Mouse (Mus musculus) liver, embryonic 14.5 days (tissue): ENCODE measurements around the gene Rgs7bp. TPM values are rescaled to one million over a fixed set of nuclear protein-coding genes. Genes with fewer than 3 reads are reported as not detected.

ENCODE experiments used
- ATAC-seq: fragments of 200-750 bp; cut with Nextera tagmentation; 2 replicates; pipeline ENCODE4 v1.8.0; 2017; ENCODE audit warnings: moderate number of reproducible peaks, mild to moderate bottlenecking, moderate library complexity; ENCODE audit not compliant: insufficient read depth
- DNase-seq, 3 experiments: peaks; one replicate each; pipeline ENCODE4 v3.0.0-alpha.2; 2012 to 2013; ENCODE audit warnings: low read depth in 3 of 3, low spot score in 3 of 3
- H3K27ac ChIP-seq: fragments of 300-500 bp; sonication (generic); 2 replicates; pipeline ENCODE4 v1.5.1; 2014; ENCODE audit warnings: moderate library complexity, mild to moderate bottlenecking, control low read depth, inconsistent platforms
- H3K27me3 ChIP-seq: fragments of 300-500 bp; sonication (generic); 2 replicates; pipeline ENCODE4 v1.6.1; 2014; ENCODE audit warnings: mild to moderate bottlenecking, low read length, moderate library complexity; ENCODE audit not compliant: control insufficient read depth, insufficient read depth
- H3K36me3 ChIP-seq: fragments of 300-500 bp; sonication (generic); replicated peaks from 2 replicates; pipeline ENCODE4 v1.6.1; 2014; ENCODE audit warnings: low read depth; ENCODE audit not compliant: control insufficient read depth, insufficient read depth
- H3K4me1 ChIP-seq, 2 experiments: fragments of 200-500 bp in 1 of 2; fragments of 300-500 bp in 1 of 2; sonication (generic) in 1 of 2; replicated peaks; 2 replicates each; pipeline ENCODE4 v1.6.1; 2012 to 2014; ENCODE audit warnings: antibody characterized with exemption in 1 of 2, inconsistent platforms in 1 of 2, low read length in 1 of 2; ENCODE audit not compliant: control insufficient read depth in 2 of 2, insufficient read depth in 2 of 2
- H3K4me2 ChIP-seq: fragments of 300-500 bp; sonication (generic); 2 replicates; pipeline ENCODE4 v1.6.1; 2014; ENCODE audit warnings: low read depth, mild to moderate bottlenecking, control low read depth, moderate library complexity
- H3K4me3 ChIP-seq, 2 experiments: fragments of 200-500 bp in 1 of 2; fragments of 300-500 bp in 1 of 2; sonication (generic) in 1 of 2; 2 replicates each; pipeline ENCODE4 v1.5.1; 2012 to 2014; ENCODE audit warnings: low read depth in 2 of 2, low read length in 2 of 2, mild to moderate bottlenecking in 2 of 2, control low read depth in 1 of 2, inconsistent platforms in 1 of 2, moderate library complexity in 1 of 2; ENCODE audit not compliant: insufficient read depth in 1 of 2
- H3K9ac ChIP-seq: fragments of 300-500 bp; sonication (generic); replicated peaks from 2 replicates; pipeline ENCODE4 v1.6.1; 2014; ENCODE audit warnings: mild to moderate bottlenecking, control low read depth, moderate library complexity
- H3K9me3 ChIP-seq: fragments of 300-500 bp; sonication (generic); 2 replicates; pipeline ENCODE4 v1.6.1; 2016; ENCODE audit warnings: low read length, mixed read lengths; ENCODE audit not compliant: control insufficient read depth
- CTCF ChIP-seq: IDR thresholded peaks from 2 replicates; pipeline ENCODE4 v1.5.1; 2016; ENCODE audit warnings: antibody characterized with exemption, low read depth, control low read depth
- EP300 ChIP-seq: IDR thresholded peaks from 2 replicates; pipeline ENCODE4 v1.6.1; 2016; ENCODE audit warnings: antibody characterized with exemption, low read depth
- WGBS: fragments of 180-500 bp; shearing (Covaris S2); extraction: QIAGEN DNeasy Blood & Tissue Kit; methylation state at CpG from one replicate; pipeline ENCODE4 v1.1.7; 2014; ENCODE audit not compliant: insufficient replicate concordance; 5-methylcytosine and 5-hydroxymethylcytosine counted together
- polyA plus RNA-seq, 2 experiments: library from polyadenylated mRNA; depleted of rRNA in 1 of 2; stranded (reverse) in 1 of 2; unstranded in 1 of 2; fragments of >200 nt; fragmentation: Nextera tagmentation in 1 of 2; extraction: Ambion mirVana in 1 of 2; gene quantifications; 2 replicates each; pipeline versions ENCODE4 v1.2.1 to v1.2.3; 2012 to 2014

Rgs7bp gene
- polyA plus RNA-seq, 2 experiments, result 0.20 to 0.23 TPM

DNA sequence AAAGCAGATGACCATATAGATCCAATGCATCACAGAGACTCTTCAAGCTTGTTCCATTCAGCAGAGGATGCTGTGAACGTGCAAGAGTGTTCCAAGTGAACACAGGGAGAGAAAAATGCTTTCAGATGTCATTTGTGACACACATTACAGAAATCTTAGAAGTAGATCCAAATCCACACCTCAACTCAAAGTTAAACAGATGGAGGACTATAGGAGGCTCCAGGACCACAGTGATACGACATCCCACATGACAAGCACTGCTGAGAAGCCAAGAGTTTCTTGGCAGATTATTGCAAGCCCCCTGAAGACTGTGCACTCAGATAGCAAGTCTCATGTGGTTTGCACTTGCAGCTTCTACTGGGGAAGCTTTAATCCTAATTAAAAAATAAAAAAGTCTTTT lies 53.0 kb downstream of the Rgs7bp start:
- H3K27ac ChIP-seq, result no peak overlapping the region
- TF ChIP-seq EP300 (no peak), CTCF (no peak)
- H3K4me1 ChIP-seq, result no peaks in the 10 kb centered on the region
- H3K9me3 ChIP-seq, result no peaks in the 10 kb centered on the region
- DNase-seq (no peak), ATAC-seq (no peak)
- no peak overlapping the region for H3K4me3 ChIP-seq
- no peak overlapping the region for H3K9ac ChIP-seq
- no peaks in the 10 kb centered on the region for H3K27me3 ChIP-seq
- H3K4me2 ChIP-seq, result no peak overlapping the region
- H3K36me3 ChIP-seq, result no peaks in the 10 kb centered on the region
- 39% methylated on average over 2 of the region's 2 CpGs for WGBS

GRCm38 (mm10) chr13:104988811-104989258 lies 65.9 kb downstream of the Rgs7bp start:
- Histone ChIP-seq H3K27me3 (no peaks in the 10 kb centered on the region), H3K36me3 (no peaks in the 10 kb centered on the region), H3K9ac (no peak overlapping the region), H3K4me1 (no peaks in the 10 kb centered on the region), H3K4me2 (no peak overlapping the region), H3K9me3 (no peaks in the 10 kb centered on the region), H3K27ac (no peak overlapping the region), H3K4me3 (no peak overlapping the region)
- no peak for TF ChIP-seq CTCF
- TF ChIP-seq EP300, result no peak
- 61% methylated on average over 7 of the region's 7 CpGs for WGBS
- no peak for ATAC-seq
- DNase-seq, result no peak

- no peak overlapping the region for H3K27ac ChIP-seq
- TF ChIP-seq CTCF, result no peak
- H3K9ac ChIP-seq, result no peak overlapping the region
- no peak for ATAC-seq
- H3K4me1 ChIP-seq, result no peaks in the 10 kb centered on the region
- H3K9me3 ChIP-seq, result no peaks in the 10 kb centered on the region
- 84% methylated on average over 13 of the region's 13 CpGs for WGBS
- DNase-seq, result no peak
- no peak overlapping the region for H3K4me2 ChIP-seq
- no peaks in the 10 kb centered on the region for H3K27me3 ChIP-seq
- no peak overlapping the region for H3K4me3 ChIP-seq
- H3K36me3 ChIP-seq, result no peaks in the 10 kb centered on the region
Measured at GRCm38 (mm10) chr13:104988009-104988540, 66.7 kb downstream of the Rgs7bp start.

DNA sequence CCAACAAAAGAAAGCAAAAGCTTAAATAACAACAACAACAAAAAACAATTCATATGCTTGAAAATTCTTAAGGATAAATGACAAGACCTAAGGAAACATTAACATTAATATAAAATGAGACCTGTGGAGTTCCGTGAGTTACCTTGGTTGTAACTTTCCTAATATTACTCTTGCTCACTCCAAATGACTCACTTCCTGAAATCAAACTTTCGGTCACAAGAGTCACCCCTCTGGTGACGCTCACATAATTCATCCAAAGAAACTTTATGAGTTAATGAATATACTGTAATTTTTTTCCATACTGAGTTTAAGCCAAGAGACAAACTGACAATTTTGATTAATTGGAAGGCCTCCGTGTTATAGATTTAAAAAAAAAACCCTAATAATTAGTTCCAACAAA lies 69.0 kb downstream of the Rgs7bp start:
- H3K27me3 ChIP-seq, result no peaks in the 10 kb centered on the region
- 73% methylated on average over 4 of the region's 4 CpGs for WGBS
- ATAC-seq, result no peak
- no peaks in the 10 kb centered on the region for H3K36me3 ChIP-seq
- no peaks in the 10 kb centered on the region for H3K4me1 ChIP-seq
- H3K9me3 ChIP-seq, result no peaks in the 10 kb centered on the region
- no peak for TF ChIP-seq EP300
- no peak for TF ChIP-seq CTCF
- H3K4me3 ChIP-seq, result no peak overlapping the region
- no peak for DNase-seq
- no peak overlapping the region for H3K9ac ChIP-seq
- no peak overlapping the region for H3K27ac ChIP-seq
- H3K4me2 ChIP-seq, result no peak overlapping the region

DNA sequence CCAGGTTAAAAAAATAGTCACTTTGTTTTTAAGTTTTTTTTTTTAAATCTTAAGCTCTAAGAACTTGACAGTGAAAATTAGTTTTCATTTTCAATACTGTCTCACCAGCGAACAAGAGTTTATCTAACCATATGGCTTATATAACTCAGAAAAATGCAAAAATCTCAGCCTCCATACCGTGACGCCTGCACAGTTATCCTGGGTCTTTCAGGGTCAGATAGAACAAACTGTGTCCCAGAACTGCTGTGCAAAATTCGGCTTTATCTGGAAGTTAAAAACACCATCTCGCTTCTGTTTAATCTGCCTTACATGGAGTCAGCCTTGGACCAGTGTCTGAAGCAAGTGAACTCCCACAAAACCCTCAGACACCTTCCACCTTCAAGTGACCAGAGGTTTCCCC lies 70.7 kb downstream of the Rgs7bp start:
- H3K27me3 ChIP-seq, result no peaks in the 10 kb centered on the region
- ATAC-seq, result no peak
- H3K4me3 ChIP-seq, result no peak overlapping the region
- DNase-seq, result no peak
- H3K36me3 ChIP-seq, result no peaks in the 10 kb centered on the region
- H3K9ac ChIP-seq, result no peak overlapping the region
- H3K27ac ChIP-seq, result no peak overlapping the region
- H3K4me1 ChIP-seq, result no peaks in the 10 kb centered on the region
- H3K9me3 ChIP-seq, result no peaks in the 10 kb centered on the region
- H3K4me2 ChIP-seq, result no peak overlapping the region
- no peak for TF ChIP-seq CTCF
- no peak for TF ChIP-seq EP300
- WGBS, result 65% methylated on average over 5 of the region's 5 CpGs
